In the genomic region with DNA sequence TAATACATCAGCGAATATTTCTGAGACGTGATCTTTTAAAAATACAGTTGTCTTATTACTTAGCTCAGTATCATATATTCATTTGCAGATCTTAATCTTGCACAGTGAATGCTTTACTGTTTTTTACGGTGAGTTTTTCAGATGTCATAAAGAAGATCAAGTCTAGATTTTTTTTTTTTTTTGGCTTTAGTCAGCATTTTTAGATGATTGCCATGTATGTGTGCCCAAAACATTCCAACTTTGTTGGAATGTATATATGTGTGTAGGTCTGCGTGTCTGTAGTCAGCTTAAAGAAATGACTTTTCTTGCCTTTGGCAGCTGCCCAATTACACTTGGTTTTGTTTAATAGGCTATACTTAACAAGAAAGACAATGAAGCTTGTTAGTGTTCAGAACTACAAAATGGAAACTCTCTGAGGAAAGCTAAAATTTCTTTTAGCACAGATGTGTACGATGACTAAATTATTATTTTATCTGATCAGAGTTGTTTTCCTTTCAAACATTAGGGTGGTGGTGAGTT, we compare ENCODE assay signal across 7 mouse cellular contexts. TPM values are rescaled to one million over a fixed set of nuclear protein-coding genes. Genes with fewer than 3 reads are reported as not detected.
DNase-seq lines count a peak whose midpoint lies in the region; ATAC-seq and TF ChIP-seq lines count a peak whose summit lies in the region.

No protein-coding gene starts in this region.

- H3K9ac ChIP-seq in neural tube, embryonic 11.5 days (ENCODE audit: low read length), result no peak overlapping the region
- no peak overlapping the region for H3K9ac ChIP-seq in forebrain, embryonic 11.5 days (ENCODE audit: low read length)
- H3K9ac ChIP-seq in liver, embryonic 11.5 days (ENCODE audit: low read depth, low read length), result 0 out of 2 replicates have a peak overlapping the region, but pooled peaks have one; percentile 43
- no peak overlapping the region for H3K9ac ChIP-seq in stomach, postnatal 0 days (ENCODE audit: low read length)

- WGBS in neural tube, embryonic 11.5 days, result 83% methylated on average over 5 of the region's 5 CpGs
- 86% methylated on average over 5 of the region's 5 CpGs for WGBS in forebrain, embryonic 11.5 days
- 61% methylated on average over 5 of the region's 5 CpGs for WGBS in liver, embryonic 11.5 days
- WGBS in stomach, postnatal 0 days, result 42% methylated on average over 5 of the region's 5 CpGs

- DNase-seq in neural tube, embryonic 11.5 days (ENCODE audit: low spot score), result no peak
- DNase-seq in neural tube, embryonic 10.5 days (ENCODE audit: extremely low spot score, low spot score), result no peak
- DNase-seq in forebrain, embryonic 11.5 days (ENCODE audit: low spot score), result no peak
- no peak for DNase-seq in liver, embryonic 11.5 days (ENCODE audit: low spot score)
- DNase-seq in stomach, postnatal 0 days (ENCODE audit: low spot score), result no peak
- no peak for DNase-seq in cerebellum, adult 11 months
- DNase-seq in cerebellum, postnatal 25 days, result no peak

- H3K36me3 ChIP-seq in neural tube, embryonic 11.5 days (ENCODE audit: control insufficient read depth, insufficient read depth, low read length), result no peaks in the 10 kb centered on the region; the same call in 1 of the 2 replicates
- no peaks in the 10 kb centered on the region; the same call in 1 of the 2 replicates for H3K36me3 ChIP-seq in forebrain, embryonic 11.5 days (ENCODE audit: control insufficient read depth, insufficient read depth, low read length)
- peaks cover 4% of the 10 kb centered on the region; the same call in 1 of the 2 replicates for H3K36me3 ChIP-seq in liver, embryonic 11.5 days (ENCODE audit: control insufficient read depth, insufficient read depth, low read length)
- H3K36me3 ChIP-seq in stomach, postnatal 0 days (ENCODE audit: control insufficient read depth, insufficient read depth, low read length), result no peaks in the 10 kb centered on the region

- no peak for TF ChIP-seq EP300 in stomach, postnatal 0 days (optimal IDR thresholded peaks at IDR 0.05)

- H3K27me3 ChIP-seq in neural tube, embryonic 11.5 days (ENCODE audit: control insufficient read depth, insufficient read depth, low read length), result no peaks in the 10 kb centered on the region
- no peaks in the 10 kb centered on the region for H3K27me3 ChIP-seq in forebrain, embryonic 11.5 days (ENCODE audit: control insufficient read depth, insufficient read depth, low read length)
- no peaks in the 10 kb centered on the region for H3K27me3 ChIP-seq in liver, embryonic 11.5 days (replicated peaks; ENCODE audit: control insufficient read depth, insufficient read depth, low read length)
- H3K27me3 ChIP-seq in stomach, postnatal 0 days (ENCODE audit: control insufficient read depth, insufficient read depth, low read length), result no peaks in the 10 kb centered on the region

- H3K4me3 ChIP-seq in neural tube, embryonic 11.5 days (ENCODE audit: low read depth, low read length), result no peak overlapping the region; the same call in 1 of the 2 replicates
- H3K4me3 ChIP-seq in forebrain, embryonic 11.5 days (ENCODE audit: low read depth, low read length), result no peak overlapping the region
- peak overlapping the region; percentile 48 for H3K4me3 ChIP-seq in liver, embryonic 11.5 days (ENCODE audit: low read depth, low read length)
- H3K4me3 ChIP-seq in stomach, postnatal 0 days (ENCODE audit: low read depth, low read length), result no peak overlapping the region

- no peak for ATAC-seq in neural tube, embryonic 11.5 days (ENCODE audit: insufficient read depth, low FRiP score, low TSS enrichment)
- no peak for ATAC-seq in forebrain, embryonic 11.5 days (replicated peaks; ENCODE audit: low FRiP score)
- ATAC-seq in liver, embryonic 11.5 days (replicated peaks; ENCODE audit: low FRiP score), result no peak
- no peak for ATAC-seq in stomach, postnatal 0 days (ENCODE audit: low FRiP score, low TSS enrichment)

- TF ChIP-seq CTCF in stomach, postnatal 0 days (IDR thresholded peaks at IDR 0.05; ENCODE audit: low read depth), result no peak

- no peaks in the 10 kb centered on the region for H3K9me3 ChIP-seq in neural tube, embryonic 11.5 days (ENCODE audit: control insufficient read depth, low read length)
- H3K9me3 ChIP-seq in forebrain, embryonic 11.5 days (ENCODE audit: control insufficient read depth, low read length), result no peaks in the 10 kb centered on the region
- no peaks in the 10 kb centered on the region for H3K9me3 ChIP-seq in liver, embryonic 11.5 days (ENCODE audit: control insufficient read depth, low read length)
- H3K9me3 ChIP-seq in stomach, postnatal 0 days (ENCODE audit: control insufficient read depth, low read length), result no peaks in the 10 kb centered on the region

- H3K27ac ChIP-seq in neural tube, embryonic 11.5 days (ENCODE audit: low read depth, low read length), result no peak overlapping the region
- H3K27ac ChIP-seq in forebrain, embryonic 11.5 days (ENCODE audit: low read depth, low read length), result no peak overlapping the region
- H3K27ac ChIP-seq in liver, embryonic 11.5 days (ENCODE audit: low read depth, low read length), result no peak overlapping the region
- no peak overlapping the region for H3K27ac ChIP-seq in stomach, postnatal 0 days (replicated peaks)

- H3K4me1 ChIP-seq in neural tube, embryonic 11.5 days (ENCODE audit: control insufficient read depth, insufficient read depth, low read length), result peaks cover 8% of the 10 kb centered on the region; the same call in 1 of the 2 replicates
- peaks cover 2% of the 10 kb centered on the region; the same call in 1 of the 2 replicates for H3K4me1 ChIP-seq in forebrain, embryonic 11.5 days (replicated peaks; ENCODE audit: control insufficient read depth, insufficient read depth, low read length)
- H3K4me1 ChIP-seq in liver, embryonic 11.5 days (replicated peaks; ENCODE audit: control insufficient read depth, insufficient read depth, low read length), result peaks cover 7% of the 10 kb centered on the region
- no peaks in the 10 kb centered on the region for H3K4me1 ChIP-seq in stomach, postnatal 0 days (replicated peaks; ENCODE audit: control insufficient read depth, insufficient read depth)

- H3K4me2 ChIP-seq in neural tube, embryonic 11.5 days (ENCODE audit: low read depth), result peak overlapping the region; percentile 12; the same call in 1 of the 2 replicates
- H3K4me2 ChIP-seq in forebrain, embryonic 11.5 days (ENCODE audit: low read depth, low read length, severe bottlenecking), result 0 out of 2 replicates have a peak overlapping the region, but pooled peaks have one; percentile 15
- peak overlapping the region; percentile 85 for H3K4me2 ChIP-seq in liver, embryonic 11.5 days
- H3K4me2 ChIP-seq in stomach, postnatal 0 days (replicated peaks; ENCODE audit: low read depth), result peak overlapping the region; percentile 18

RNA-seq across cellular contexts. Expression of gene Wapl, which starts 1.7 kb away (rescaled TPM):
- 30.8 and 31.5 TPM in 2 replicates for polyA plus RNA-seq in neural tube, embryonic 11.5 days (2014; fragmentation: Nextera tagmentation; extraction: Ambion mirVana)
- polyA plus RNA-seq in forebrain, embryonic 11.5 days (2014; fragmentation: Nextera tagmentation; extraction: Ambion mirVana), result 33.7 and 34.5 TPM in 2 replicates
- 38.8 and 41.4 TPM in 2 replicates for polyA plus RNA-seq in liver, embryonic 11.5 days (2014; fragmentation: Nextera tagmentation; extraction: Ambion mirVana)
- polyA plus RNA-seq in stomach, postnatal 0 days (2015; fragmentation: Nextera tagmentation; extraction: Ambion mirVana), result 15.8 and 16.0 TPM in 2 replicates

Comparison
In these comparisons a context has a peak if more than half of its experiments do, and no peak if none do; other contexts are left out.
1. H3K4me2 ChIP-seq: peak in every context shown above with its lines; median percentile 85 in liver, embryonic 11.5 days; 18 in stomach, postnatal 0 days; 15 in forebrain, embryonic 11.5 days; 12 in neural tube, embryonic 11.5 days.